Mouse (Mus musculus) fat pad, adult 2 months (tissue): ENCODE results near the gene Prb1.
"Not testable (repeated sequence)": the region's sequence is repeated elsewhere in the genome, so short reads cannot be mapped to it uniquely, and the experiment has no call there.

ENCODE experiments used
- DNase-seq: peaks from one replicate; pipeline ENCODE4 v3.0.0-alpha.2; 2011; ENCODE audit warnings: low read depth, low spot score; ENCODE audit errors: extremely low read depth

The Prb1 gene

DNA sequence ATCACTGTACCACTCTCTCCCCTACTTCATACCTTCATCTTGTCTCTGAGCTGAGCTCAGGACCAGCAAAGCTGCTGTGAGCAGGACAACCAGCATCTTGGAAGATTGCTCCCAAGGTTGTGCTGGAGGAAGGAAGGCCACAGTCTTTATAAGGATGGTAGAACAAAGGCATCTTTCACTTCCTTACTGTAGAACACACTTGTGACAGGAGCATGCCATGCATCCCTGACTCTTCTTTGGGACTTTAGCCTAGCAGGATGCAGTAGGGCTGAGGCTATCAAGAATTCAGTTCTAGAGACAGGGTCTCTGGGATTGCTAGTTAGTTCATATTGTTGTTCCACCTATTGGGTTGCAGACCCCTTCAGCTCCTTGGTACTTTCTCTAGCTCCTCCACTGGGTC lies at the start of gene Prb1:
Gene Prb1, minus strand, starts transcription at position 101 of the 400 bp plus-strand sequence.
- not testable (repeated sequence) for DNase-seq
